7 mouse cellular contexts compared by ENCODE assay signal in the genomic region with DNA sequence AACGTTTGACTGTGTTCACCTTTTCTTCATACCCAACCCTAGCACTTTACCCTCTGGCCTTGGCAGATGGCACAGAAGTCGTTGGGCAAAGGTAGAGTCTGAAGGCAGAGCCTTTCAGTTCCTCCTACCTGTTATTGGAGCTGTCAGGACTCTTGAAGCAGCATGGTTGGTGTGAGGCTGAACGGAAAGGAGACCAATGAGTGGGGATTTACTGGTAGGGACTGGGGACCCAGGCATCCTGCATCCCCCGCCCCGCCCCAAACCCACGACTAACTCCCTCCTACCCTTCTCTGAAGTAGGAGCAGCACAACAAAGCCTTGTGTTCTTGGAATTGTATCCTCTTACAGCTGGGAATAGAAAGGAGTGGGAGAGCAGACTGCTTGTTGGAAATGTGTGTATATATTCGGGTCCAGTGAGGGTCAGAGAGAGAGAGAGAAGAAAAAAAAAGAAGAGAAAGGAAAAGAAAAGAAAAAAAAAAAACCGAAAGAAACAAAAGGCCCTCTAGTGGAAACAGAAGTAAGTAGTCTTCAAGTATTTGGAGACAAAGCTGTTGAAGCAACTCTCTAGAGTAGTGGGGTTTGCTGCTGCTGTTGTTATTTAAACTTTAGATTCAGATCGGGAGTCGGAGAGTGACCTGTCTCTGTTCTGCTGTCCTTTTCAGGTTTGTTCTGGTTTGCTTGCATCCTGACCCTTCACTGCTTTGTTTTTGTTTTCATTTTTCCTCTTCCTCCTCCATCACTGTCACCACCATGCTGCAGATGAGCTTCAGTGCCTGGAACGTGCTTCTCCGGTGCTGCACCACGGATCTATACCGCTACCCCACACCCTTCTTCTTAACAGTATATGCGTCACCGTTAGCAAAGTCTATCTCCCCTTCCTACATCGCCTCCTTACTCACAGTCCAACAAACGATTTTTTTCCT. TPM values are rescaled to one million over a fixed set of nuclear protein-coding genes. Genes with fewer than 3 reads are reported as not detected.
DNase-seq lines count a peak whose midpoint lies in the region; ATAC-seq and TF ChIP-seq lines count a peak whose summit lies in the region.

A gene (minus strand): TSS at position 176 of the 922 bp plus-strand sequence.

- no peak within 1 kb of the TSS for H3K27ac ChIP-seq in forebrain, embryonic 15.5 days (replicated peaks)
- no peak within 1 kb of the TSS for H3K27ac ChIP-seq in intestine, embryonic 14.5 days (ENCODE audit: low read depth)
- peak within 1 kb of the TSS; percentile 52 for H3K27ac ChIP-seq in lung, embryonic 14.5 days (ENCODE audit: low read depth)

- no peaks in the 10 kb centered on the region for H3K9me3 ChIP-seq in E14TG2a.4 (ENCODE audit: low read length)
- H3K9me3 ChIP-seq in forebrain, embryonic 15.5 days, result no peaks in the 10 kb centered on the region
- no peaks in the 10 kb centered on the region for H3K9me3 ChIP-seq in intestine, embryonic 14.5 days (ENCODE audit: control insufficient read depth, low read length)
- H3K9me3 ChIP-seq in lung, embryonic 14.5 days (ENCODE audit: low read depth, low read length), result no peaks in the 10 kb centered on the region

- intact Hi-C loops in left cerebral cortex, postnatal 14 days (cut with DNase I), result loop anchor here (5.0 kb wide), 2 partner anchors 48 to 147 kb away; a partner anchor contains a TSS

- H3K4me2 ChIP-seq in forebrain, embryonic 15.5 days (replicated peaks), result peak within 1 kb of the TSS; percentile 84
- H3K4me2 ChIP-seq in intestine, embryonic 14.5 days (ENCODE audit: low read length), result peak within 1 kb of the TSS; percentile 96
- peak within 1 kb of the TSS; percentile 82 for H3K4me2 ChIP-seq in lung, embryonic 14.5 days

- peaks cover 82% of the 10 kb centered on the region for H3K4me1 ChIP-seq in E14TG2a.4 (replicated peaks; ENCODE audit: low read depth, low read length)
- H3K4me1 ChIP-seq in forebrain, embryonic 15.5 days, result peaks cover 32% of the 10 kb centered on the region
- H3K4me1 ChIP-seq in intestine, embryonic 14.5 days (replicated peaks; ENCODE audit: control insufficient read depth, insufficient read depth, low read length), result peaks cover 1% of the 10 kb centered on the region
- peaks cover 11% of the 10 kb centered on the region; the same call in 1 of the 2 replicates for H3K4me1 ChIP-seq in lung, embryonic 14.5 days (ENCODE audit: insufficient read depth)

- H3K36me3 ChIP-seq in E14TG2a.4 (ENCODE audit: insufficient read depth, low read length), result peaks cover 5% of the 10 kb centered on the region
- H3K36me3 ChIP-seq in forebrain, embryonic 15.5 days, result no peaks in the 10 kb centered on the region
- H3K36me3 ChIP-seq in intestine, embryonic 14.5 days (ENCODE audit: control insufficient read depth, insufficient read depth, low read length), result no peaks in the 10 kb centered on the region
- H3K36me3 ChIP-seq in lung, embryonic 14.5 days (ENCODE audit: insufficient read depth), result no peaks in the 10 kb centered on the region

- H3K27me3 ChIP-seq in E14TG2a.4 (ENCODE audit: insufficient read depth, low read length), result peaks cover 5% of the 10 kb centered on the region
- peaks cover 38% of the 10 kb centered on the region; the same call in 1 of the 2 replicates for H3K27me3 ChIP-seq in forebrain, embryonic 15.5 days
- peaks cover 10% of the 10 kb centered on the region for H3K27me3 ChIP-seq in intestine, embryonic 14.5 days (replicated peaks; ENCODE audit: control insufficient read depth, insufficient read depth, low read length)
- H3K27me3 ChIP-seq in lung, embryonic 14.5 days (ENCODE audit: insufficient read depth, low read length), result peaks cover 7% of the 10 kb centered on the region; the same call in 1 of the 2 replicates

- ATAC-seq in forebrain, embryonic 15.5 days (replicated peaks), result no peak
- ATAC-seq in intestine, embryonic 14.5 days (replicated peaks; ENCODE audit: low FRiP score, low TSS enrichment, low read depth), result no peak
- no peak for ATAC-seq in lung, embryonic 14.5 days (ENCODE audit: insufficient read depth)

- WGBS in forebrain, embryonic 15.5 days, result 23% methylated on average over 18 of the region's 18 CpGs
- WGBS in intestine, embryonic 14.5 days, result 21% methylated on average over 18 of the region's 18 CpGs
- WGBS in lung, embryonic 14.5 days, result 16% methylated on average over 18 of the region's 18 CpGs

- H3K9ac ChIP-seq in forebrain, embryonic 15.5 days (replicated peaks), result peak within 1 kb of the TSS; percentile 53
- H3K9ac ChIP-seq in intestine, embryonic 14.5 days (ENCODE audit: low read length), result peak within 1 kb of the TSS; percentile 63
- peak within 1 kb of the TSS; percentile 70 for H3K9ac ChIP-seq in lung, embryonic 14.5 days

- TF ChIP-seq CTCF in E14TG2a.4 (conservative IDR thresholded peaks at IDR 0.05; ENCODE audit: low read length), result peak; percentile 29
- no peak; the same call in 1 of the 2 replicates for TF ChIP-seq CTCF in lung, embryonic 14.5 days (IDR thresholded peaks at IDR 0.05; ENCODE audit: low read depth)

- peak within 1 kb of the TSS; percentile 88 for H3K4me3 ChIP-seq in E14TG2a.4 (replicated peaks; ENCODE audit: low read length)
- H3K4me3 ChIP-seq in forebrain, embryonic 15.5 days, result peak within 1 kb of the TSS; percentile 51
- H3K4me3 ChIP-seq in intestine, embryonic 14.5 days (ENCODE audit: low read depth, low read length), result peak within 1 kb of the TSS; percentile 62
- H3K4me3 ChIP-seq in lung, embryonic 14.5 days (ENCODE audit: low read depth, low read length), result peak within 1 kb of the TSS; percentile 61

- DNase-seq in T-cell, adult 2 months (ENCODE audit: low spot score), result peak; percentile 82
- peak; percentile 65 for DNase-seq in intestine, embryonic 14.5 days (ENCODE audit: low spot score)
- peak; percentile 60 for DNase-seq in lung, embryonic 14.5 days
- DNase-seq in retina, embryonic 14.5 days (ENCODE audit: low spot score), result peak; percentile 32
- DNase-seq in left cerebral cortex, postnatal 14 days (ENCODE audit: low spot score in 2 of 2), result no peak

RNA-seq across cellular contexts. Expression of the gene that starts here (rescaled TPM):
- polyA plus RNA-seq in forebrain, embryonic 15.5 days (2015; fragmentation: Nextera tagmentation; extraction: Ambion mirVana), result 4.2 and 4.5 TPM in 2 replicates
- 5.9 and 7.7 TPM in 2 replicates for polyA plus RNA-seq in intestine, embryonic 14.5 days (2014; fragmentation: Nextera tagmentation; extraction: Ambion mirVana)
- polyA plus RNA-seq in lung, embryonic 14.5 days (2014; fragmentation: Nextera tagmentation; extraction: Ambion mirVana), result 6.9 and 7.0 TPM in 2 replicates
- total RNA-seq in left cerebral cortex, postnatal 14 days (2021), result 1 to 10 TPM; 4.8 to 6.3 TPM

Comparison
In these comparisons a context has a peak if more than half of its experiments do, and no peak if none do; other contexts are left out.
1. DNase-seq: peak in T-cell, adult 2 months (single experiment), intestine, embryonic 14.5 days (single experiment), lung, embryonic 14.5 days (single experiment) and retina, embryonic 14.5 days (single experiment); none in left cerebral cortex, postnatal 14 days (0 of 2).
2. Peak in every context shown above with its lines, with median percentiles within 50 percentile points of each other: H3K4me3 ChIP-seq, H3K4me2 ChIP-seq and H3K9ac ChIP-seq.